9 mouse cellular contexts compared by ENCODE assay signal in genomic region chr8:124277951-124278910, GRCm38 (mm10). TPM values are rescaled to one million over a fixed set of nuclear protein-coding genes. Genes with fewer than 3 reads are reported as not detected.
DNase-seq lines count a peak whose midpoint lies in the region; ATAC-seq and TF ChIP-seq lines count a peak whose summit lies in the region.
"Had no signal": no experiment of that assay in that cellular context is flagged by ENCODE, and none has a peak within 500 bp of the region (broad histone marks: within the 10 kb centered on the region; RNA-seq: fewer than 3 reads in every experiment).

No protein-coding gene starts in this region.

- no peak for TF ChIP-seq CTCF in forebrain, postnatal 0 days (IDR thresholded peaks at IDR 0.05; ENCODE audit: low read depth)
- no peak for TF ChIP-seq CTCF in cortical plate, adult 2 months (IDR thresholded peaks at IDR 0.05; ENCODE audit: extremely low read depth, insufficient read depth, low read length)
- TF ChIP-seq CTCF in small intestine, adult 2 months (IDR thresholded peaks at IDR 0.05; ENCODE audit: extremely low read depth, insufficient read length, insufficient replicate concordance, low read depth, low read length): no peak

- WGBS in forebrain, embryonic 11.5 days: 78% methylated on average over 24 of the region's 24 CpGs
- 65% methylated on average over 24 of the region's 24 CpGs for WGBS in forebrain, postnatal 0 days
- 79% methylated on average over 24 of the region's 24 CpGs for WGBS in midbrain, embryonic 10.5 days
- WGBS in midbrain, embryonic 16.5 days: 63% methylated on average over 24 of the region's 24 CpGs
- 68% methylated on average over 24 of the region's 24 CpGs for WGBS in small intestine, adult 2 months

- no peak for ATAC-seq in forebrain, embryonic 11.5 days (replicated peaks; ENCODE audit: low FRiP score)
- ATAC-seq in forebrain, postnatal 0 days: no peak
- no peak for ATAC-seq in midbrain, embryonic 16.5 days
- ATAC-seq: forebrain, embryonic 14.5 days had no signal

- H3K27ac ChIP-seq in forebrain, embryonic 11.5 days (ENCODE audit: low read depth, low read length): peak overlapping the region; percentile 12; the same call in 1 of the 2 replicates
- no peak overlapping the region for H3K27ac ChIP-seq in forebrain, postnatal 0 days (ENCODE audit: low read depth, low read length)
- peak overlapping the region; percentile 68 for H3K27ac ChIP-seq in midbrain, embryonic 10.5 days (replicated peaks)
- H3K27ac ChIP-seq in midbrain, embryonic 16.5 days (ENCODE audit: low read length): no peak overlapping the region
- peak overlapping the region; percentile 4; the same call in 1 of the 2 replicates for H3K27ac ChIP-seq in cortical plate, adult 2 months (ENCODE audit: insufficient read depth, low read length)
- peak overlapping the region; percentile 32 for H3K27ac ChIP-seq in small intestine, adult 2 months (ENCODE audit: insufficient read depth, low read depth, low read length)

- no peaks in the 10 kb centered on the region for H3K27me3 ChIP-seq in forebrain, embryonic 11.5 days (ENCODE audit: control insufficient read depth, insufficient read depth, low read length)
- no peaks in the 10 kb centered on the region for H3K27me3 ChIP-seq in forebrain, postnatal 0 days (ENCODE audit: insufficient read depth, low read length)
- no peaks in the 10 kb centered on the region for H3K27me3 ChIP-seq in midbrain, embryonic 10.5 days (ENCODE audit: low read depth, poor library complexity, severe bottlenecking)
- no peaks in the 10 kb centered on the region for H3K27me3 ChIP-seq in midbrain, embryonic 16.5 days (ENCODE audit: control insufficient read depth, insufficient read depth, low read depth, low read length)
- no peaks in the 10 kb centered on the region for H3K27me3 ChIP-seq in small intestine, adult 2 months (ENCODE audit: control insufficient read depth, insufficient read depth, low read length)

- TF ChIP-seq POLR2A in cortical plate, adult 2 months (IDR thresholded peaks at IDR 0.05; ENCODE audit: extremely low read depth, insufficient read depth, low read length): no peak
- TF ChIP-seq POLR2A in small intestine, adult 2 months (IDR thresholded peaks at IDR 0.05; ENCODE audit: low read depth, low read length): no peak

- H3K4me3 ChIP-seq in forebrain, embryonic 11.5 days (ENCODE audit: low read depth, low read length): no peak overlapping the region
- no peak overlapping the region for H3K4me3 ChIP-seq in forebrain, postnatal 0 days (ENCODE audit: low read depth, low read length)
- no peak overlapping the region for H3K4me3 ChIP-seq in midbrain, embryonic 10.5 days
- no peak overlapping the region for H3K4me3 ChIP-seq in midbrain, embryonic 16.5 days (ENCODE audit: low read depth, low read length)
- H3K4me3 ChIP-seq in cortical plate, adult 2 months (ENCODE audit: insufficient read depth, low read length): no peak overlapping the region
- no peak overlapping the region for H3K4me3 ChIP-seq in small intestine, adult 2 months (ENCODE audit: low read depth, low read length)

- no peaks in the 10 kb centered on the region for H3K9me3 ChIP-seq in forebrain, embryonic 11.5 days (ENCODE audit: control insufficient read depth, low read length)
- no peaks in the 10 kb centered on the region for H3K9me3 ChIP-seq in forebrain, postnatal 0 days (ENCODE audit: low read length)
- 0 out of 2 replicates have a peak, but pooled peaks cover 7% of the 10 kb centered on the region for H3K9me3 ChIP-seq in midbrain, embryonic 10.5 days (replicated peaks)
- no peaks in the 10 kb centered on the region for H3K9me3 ChIP-seq in midbrain, embryonic 16.5 days (replicated peaks; ENCODE audit: control insufficient read depth, low read length, poor library complexity, severe bottlenecking)

- peaks cover 22% of the 10 kb centered on the region for H3K4me1 ChIP-seq in forebrain, embryonic 11.5 days (replicated peaks; ENCODE audit: control insufficient read depth, insufficient read depth, low read length)
- H3K4me1 ChIP-seq in forebrain, postnatal 0 days (ENCODE audit: insufficient read depth): peaks cover 23% of the 10 kb centered on the region
- H3K4me1 ChIP-seq in midbrain, embryonic 10.5 days: peaks cover 87% of the 10 kb centered on the region
- H3K4me1 ChIP-seq in midbrain, embryonic 16.5 days (ENCODE audit: control insufficient read depth, insufficient read depth, low read length): peaks cover 37% of the 10 kb centered on the region
- peaks cover 22% of the 10 kb centered on the region for H3K4me1 ChIP-seq in cortical plate, adult 2 months (ENCODE audit: control insufficient read depth, insufficient read depth, low read length)
- H3K4me1 ChIP-seq in small intestine, adult 2 months (ENCODE audit: control insufficient read depth, insufficient read depth, insufficient read length, low read length): peaks cover 24% of the 10 kb centered on the region

- no peak overlapping the region for H3K4me2 ChIP-seq in forebrain, embryonic 11.5 days (ENCODE audit: low read depth, low read length, severe bottlenecking)
- H3K4me2 ChIP-seq in forebrain, postnatal 0 days (ENCODE audit: low read depth): no peak overlapping the region
- no peak overlapping the region for H3K4me2 ChIP-seq in midbrain, embryonic 16.5 days (ENCODE audit: low read length)

- no peak overlapping the region for H3K9ac ChIP-seq in forebrain, embryonic 11.5 days (ENCODE audit: low read length)
- H3K9ac ChIP-seq in forebrain, postnatal 0 days: no peak overlapping the region
- H3K9ac ChIP-seq in midbrain, embryonic 16.5 days (ENCODE audit: low read depth, low read length): no peak overlapping the region

- no peaks in the 10 kb centered on the region; the same call in 1 of the 2 replicates for H3K36me3 ChIP-seq in forebrain, embryonic 11.5 days (ENCODE audit: control insufficient read depth, insufficient read depth, low read length)
- no peaks in the 10 kb centered on the region for H3K36me3 ChIP-seq in forebrain, postnatal 0 days (ENCODE audit: insufficient read depth)
- H3K36me3 ChIP-seq in midbrain, embryonic 10.5 days: peaks cover 16% of the 10 kb centered on the region
- no peaks in the 10 kb centered on the region for H3K36me3 ChIP-seq in midbrain, embryonic 16.5 days (ENCODE audit: control insufficient read depth, insufficient read depth, low read length)
- no peaks in the 10 kb centered on the region for H3K36me3 ChIP-seq in small intestine, adult 2 months (ENCODE audit: control insufficient read depth, insufficient read depth, low read length)

- DNase-seq in forebrain, embryonic 11.5 days (ENCODE audit: low spot score): no peak
- DNase-seq in forebrain, postnatal 0 days: no peak
- DNase-seq in midbrain, embryonic 10.5 days (ENCODE audit: low spot score): no peak
- DNase-seq in embryo, embryonic 10.5 days (ENCODE audit: low spot score): no peak
- no peak for DNase-seq in layer of hippocampus, postnatal 10 days (ENCODE audit: low spot score in 2 of 2)

RNA-seq across cellular contexts. Expression of gene Galnt2, which starts 47.0 kb away (rescaled TPM):
- 81.6 and 83.7 TPM in 2 replicates for polyA plus RNA-seq in forebrain, embryonic 11.5 days (2014; fragmentation: Nextera tagmentation; extraction: Ambion mirVana)
- total RNA-seq in forebrain, postnatal 0 days (2014; rRNA removed): 55.4 and 55.5 TPM in 2 replicates
- 58.2 and 63.1 TPM in 2 replicates for polyA plus RNA-seq in forebrain, postnatal 0 days (2015; fragmentation: Nextera tagmentation; extraction: Ambion mirVana)
- polyA plus RNA-seq in midbrain, embryonic 10.5 days (2016; fragmentation: Nextera tagmentation; extraction: Ambion mirVana): 35.3 and 47.5 TPM in 2 replicates
- polyA plus RNA-seq in midbrain, embryonic 16.5 days (2015; fragmentation: Nextera tagmentation; extraction: Ambion mirVana): 45.7 and 49.0 TPM in 2 replicates
- polyA plus RNA-seq in cortical plate, adult 2 months (2012; rRNA removed): 24.3 and 25.3 TPM in 2 replicates
- polyA plus RNA-seq in small intestine, adult 2 months (2012; rRNA removed): 8.1 and 9.4 TPM in 2 replicates
- 10 to 100 TPM; 66.7 to 67.9 TPM for total RNA-seq in layer of hippocampus, postnatal 10 days (2021)

Comparison
In these comparisons a context has a peak if more than half of its experiments do, and no peak if none do; other contexts are left out.
1. H3K27ac ChIP-seq: peak in forebrain, embryonic 11.5 days (single experiment), midbrain, embryonic 10.5 days (single experiment), cortical plate, adult 2 months (single experiment) and small intestine, adult 2 months (single experiment); none in forebrain, postnatal 0 days (single experiment) and midbrain, embryonic 16.5 days (single experiment).